Mouse (Mus musculus) ES-Bruce4 (cell line): Measurements from ENCODE around the gene Ubap2. TPM values are rescaled to one million over a fixed set of nuclear protein-coding genes. Genes with fewer than 3 reads are reported as not detected.

Source experiments
- H3K27ac ChIP-seq: 2 replicates; pipeline ENCODE4 v1.5.1; 2012; ENCODE audit warnings: low read length, inconsistent platforms; ENCODE audit not compliant: insufficient read depth
- H3K27me3 ChIP-seq: 2 replicates; pipeline ENCODE4 v1.6.1; 2012; ENCODE audit warnings: mild to moderate bottlenecking, low read length, inconsistent platforms; ENCODE audit not compliant: control insufficient read depth, poor library complexity, insufficient read depth, severe bottlenecking
- H3K36me3 ChIP-seq: 2 replicates; pipeline ENCODE4 v1.6.1; 2012; ENCODE audit warnings: inconsistent platforms, mild to moderate bottlenecking, low read length, moderate library complexity; ENCODE audit not compliant: control insufficient read depth, poor library complexity, insufficient read depth, severe bottlenecking
- H3K4me1 ChIP-seq: one replicate; pipeline ENCODE4 v1.8.1; 2011; ENCODE audit warnings: low read length; ENCODE audit not compliant: control insufficient read depth, insufficient read depth
- H3K4me3 ChIP-seq: 2 replicates; pipeline ENCODE4 v1.5.1; 2011; ENCODE audit warnings: low read depth, mild to moderate bottlenecking, low read length
- H3K9ac ChIP-seq: 2 replicates; pipeline ENCODE4 v1.6.1; 2012; ENCODE audit warnings: low read depth, mild to moderate bottlenecking, inconsistent platforms; ENCODE audit not compliant: poor library complexity, severe bottlenecking
- H3K9me3 ChIP-seq: replicated peaks from 2 replicates; pipeline ENCODE4 v1.6.1; 2012; ENCODE audit warnings: mild to moderate bottlenecking, low read length, inconsistent platforms; ENCODE audit not compliant: control insufficient read depth, poor library complexity, insufficient read depth, severe bottlenecking
- CTCF ChIP-seq: IDR thresholded peaks from one replicate; pipeline ENCODE4 v1.8.1; 2011; ENCODE audit warnings: low read depth, low read length
- EP300 ChIP-seq: IDR thresholded peaks from 2 replicates; pipeline ENCODE4 v1.6.1; 2011; ENCODE audit warnings: low read depth, low read length; ENCODE audit not compliant: insufficient read depth
- POLR2A ChIP-seq: IDR thresholded peaks from one replicate; pipeline ENCODE4 v1.8.1; 2011; ENCODE audit warnings: low read length; ENCODE audit not compliant: insufficient read depth
- polyA plus RNA-seq: library from polyadenylated mRNA; stranded (reverse); fragments of >200 nt; gene quantifications from 2 replicates; pipeline ENCODE4 v1.2.4, GENCODE M21; 2011; ENCODE audit warnings: low read depth; ENCODE audit not compliant: missing spikeins, insufficient read depth, insufficient read length

The Ubap2 gene
- polyA plus RNA-seq, 1 experiment: 144 TPM

DNA sequence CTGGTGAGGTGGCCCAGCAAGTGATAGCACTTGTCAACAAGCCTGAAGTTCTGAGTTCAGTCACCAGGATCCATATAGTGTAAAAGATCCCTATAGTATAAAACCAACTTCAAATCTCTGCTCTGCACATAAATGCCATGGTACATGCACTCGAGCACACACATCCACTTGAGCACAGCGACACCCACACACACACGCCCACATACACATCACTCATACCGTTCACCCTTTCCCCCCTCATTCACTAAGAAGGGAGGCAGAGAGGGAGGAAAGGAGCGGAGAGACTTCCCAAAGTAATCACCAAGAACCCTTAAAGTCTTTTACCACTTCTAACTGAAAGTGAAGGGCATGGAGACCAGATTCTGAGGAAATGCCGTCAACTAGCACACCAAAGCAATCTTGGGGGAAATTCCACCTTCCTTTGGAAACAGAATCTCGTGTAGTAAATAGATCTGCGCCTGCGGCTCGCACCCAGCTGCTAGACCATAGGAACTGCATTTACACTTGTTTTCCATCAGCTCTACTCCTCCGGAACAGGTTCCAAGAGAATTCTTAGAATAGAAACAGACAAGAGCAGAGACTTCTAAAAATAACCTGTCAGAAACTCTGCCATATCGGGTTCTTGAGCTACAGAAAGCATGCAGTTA, 19.3 kb downstream of the Ubap2 start:
- no peaks in the 10 kb centered on the region for H3K4me1 ChIP-seq
- H3K4me3 ChIP-seq: no peak overlapping the region
- peaks cover 18% of the 10 kb centered on the region for H3K36me3 ChIP-seq
- no peak overlapping the region for H3K9ac ChIP-seq
- TF ChIP-seq EP300 (no peak), CTCF (no peak), POLR2A (no peak)
- no peaks in the 10 kb centered on the region for H3K27me3 ChIP-seq
- H3K9me3 ChIP-seq: no peaks in the 10 kb centered on the region
- H3K27ac ChIP-seq: no peak overlapping the region

DNA sequence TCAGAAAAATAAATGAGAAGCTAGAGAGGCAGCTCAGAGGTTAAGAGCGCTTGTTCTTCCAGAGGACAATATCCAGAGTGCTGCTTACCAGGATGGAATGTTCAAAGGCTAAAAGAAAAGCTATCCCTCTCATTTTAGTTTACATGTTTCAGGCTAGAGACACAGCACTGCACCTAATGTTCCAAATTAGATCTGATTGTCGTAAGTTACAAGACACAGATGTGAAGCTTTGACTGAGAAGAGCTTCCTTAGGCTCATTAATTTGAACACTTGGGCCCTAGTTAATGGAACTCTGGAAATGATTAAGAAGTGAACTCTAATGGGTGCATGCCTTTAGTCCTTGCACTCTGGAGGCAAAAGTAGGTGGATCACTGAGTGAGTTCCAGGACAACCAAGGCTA, 21.2 kb downstream of the Ubap2 start:
- Histone ChIP-seq H3K4me3 (no peak overlapping the region), H3K36me3 (peaks cover 33% of the 10 kb centered on the region), H3K27ac (no peak overlapping the region), H3K9me3 (no peaks in the 10 kb centered on the region), H3K9ac (no peak overlapping the region), H3K27me3 (no peaks in the 10 kb centered on the region), H3K4me1 (no peaks in the 10 kb centered on the region)
- TF ChIP-seq POLR2A (no peak), CTCF (no peak), EP300 (no peak)

DNA sequence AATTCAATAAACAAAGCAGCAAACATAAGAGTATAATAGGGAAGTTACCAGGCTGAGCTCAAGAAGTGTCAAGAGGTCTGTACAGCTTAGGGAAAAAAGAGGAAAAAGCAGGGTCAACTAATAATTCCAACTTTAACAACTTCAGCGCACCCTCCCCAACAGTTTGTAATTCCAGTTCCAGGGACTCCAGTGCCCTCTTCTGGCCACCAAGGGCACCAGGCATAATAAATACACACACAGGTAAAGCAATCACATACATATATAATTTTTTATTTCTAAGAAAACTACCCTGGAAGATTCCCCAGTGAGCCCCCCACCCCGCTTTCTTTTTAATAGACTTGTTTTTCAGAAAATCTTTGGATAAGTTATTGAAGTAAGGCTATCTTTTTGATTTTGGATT, 29.5 kb downstream of the Ubap2 start:
- H3K27me3 ChIP-seq: no peaks in the 10 kb centered on the region
- H3K36me3 ChIP-seq: peaks cover 47% of the 10 kb centered on the region
- no peaks in the 10 kb centered on the region for H3K9me3 ChIP-seq

GRCm38 (mm10) chr4:41240916-41241315, 34.0 kb downstream of the Ubap2 start:
- Histone ChIP-seq H3K9ac (no peak overlapping the region), H3K4me1 (peaks cover 2% of the 10 kb centered on the region), H3K27me3 (no peaks in the 10 kb centered on the region), H3K4me3 (no peak overlapping the region), H3K9me3 (no peaks in the 10 kb centered on the region), H3K36me3 (peaks cover 18% of the 10 kb centered on the region), H3K27ac (no peak overlapping the region)
- no peak for TF ChIP-seq EP300
- no peak for TF ChIP-seq CTCF
- TF ChIP-seq POLR2A: no peak

More for the DNA sequence above, 29.5 kb downstream of the Ubap2 start:
- TF ChIP-seq CTCF (peak; percentile 32), EP300 (no peak)
- Histone ChIP-seq H3K4me1 (no peaks in the 10 kb centered on the region), H3K27ac (no peak overlapping the region), H3K9ac (no peak overlapping the region), H3K4me3 (no peak overlapping the region)

DNA sequence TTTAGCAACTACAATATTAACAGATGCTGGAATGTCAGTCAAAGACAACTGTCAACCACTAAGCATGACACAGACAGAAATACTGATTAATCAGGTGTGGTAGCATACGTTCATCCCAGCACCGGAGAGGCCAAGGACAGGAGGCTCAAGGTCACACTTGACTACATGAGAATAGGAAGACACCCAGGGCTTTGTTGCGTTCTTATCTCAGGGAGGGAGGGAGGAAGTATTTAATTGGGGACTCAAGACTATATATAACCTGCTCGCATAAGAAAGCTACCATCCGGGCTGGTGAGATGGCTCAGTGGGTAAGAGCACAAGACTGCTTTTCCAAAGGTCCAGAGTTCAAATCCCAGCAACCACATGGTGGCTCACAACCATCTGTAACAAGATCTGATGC, 39.3 kb downstream of the Ubap2 start:
- H3K4me1 ChIP-seq: peaks cover 2% of the 10 kb centered on the region
- no peak overlapping the region for H3K27ac ChIP-seq
- peaks cover 42% of the 10 kb centered on the region for H3K36me3 ChIP-seq
- H3K9ac ChIP-seq: no peak overlapping the region
- H3K9me3 ChIP-seq: no peaks in the 10 kb centered on the region
- no peak overlapping the region for H3K4me3 ChIP-seq
- TF ChIP-seq EP300 (no peak), CTCF (no peak), POLR2A (no peak)
- no peaks in the 10 kb centered on the region for H3K27me3 ChIP-seq

DNA sequence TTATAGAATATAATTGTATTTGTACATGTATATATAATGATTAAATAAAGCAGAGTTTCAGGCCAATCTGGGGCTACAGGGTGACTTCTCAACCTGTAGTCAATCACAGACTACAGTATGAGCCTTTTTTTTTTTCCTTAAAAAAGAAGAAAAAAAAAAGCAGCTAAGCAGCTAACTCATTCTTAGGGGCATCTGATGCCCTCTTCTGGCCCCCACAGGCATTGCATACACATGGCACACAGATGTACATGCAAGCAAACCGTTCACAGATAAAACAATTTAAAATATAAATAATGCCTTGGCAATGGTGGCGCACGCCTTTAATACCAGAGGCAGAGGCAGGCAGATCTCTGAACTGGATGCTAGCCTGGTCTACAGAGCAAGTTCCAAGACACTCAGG, 48.6 kb downstream of the Ubap2 start:
- H3K36me3 ChIP-seq: peaks cover 80% of the 10 kb centered on the region
- no peak for TF ChIP-seq EP300
- no peaks in the 10 kb centered on the region for H3K9me3 ChIP-seq
- H3K27ac ChIP-seq: no peak overlapping the region
- H3K4me3 ChIP-seq: no peak overlapping the region
- H3K9ac ChIP-seq: no peak overlapping the region
- H3K4me1 ChIP-seq: no peaks in the 10 kb centered on the region
- H3K27me3 ChIP-seq: no peaks in the 10 kb centered on the region
